Mouse (Mus musculus): Measurements from ENCODE around the gene 2310009B15Rik.
"Not testable (repeated sequence)": the region's sequence is repeated elsewhere in the genome, so short reads cannot be mapped to it uniquely, and the experiment has no call there.

The 2310009B15Rik gene

DNA sequence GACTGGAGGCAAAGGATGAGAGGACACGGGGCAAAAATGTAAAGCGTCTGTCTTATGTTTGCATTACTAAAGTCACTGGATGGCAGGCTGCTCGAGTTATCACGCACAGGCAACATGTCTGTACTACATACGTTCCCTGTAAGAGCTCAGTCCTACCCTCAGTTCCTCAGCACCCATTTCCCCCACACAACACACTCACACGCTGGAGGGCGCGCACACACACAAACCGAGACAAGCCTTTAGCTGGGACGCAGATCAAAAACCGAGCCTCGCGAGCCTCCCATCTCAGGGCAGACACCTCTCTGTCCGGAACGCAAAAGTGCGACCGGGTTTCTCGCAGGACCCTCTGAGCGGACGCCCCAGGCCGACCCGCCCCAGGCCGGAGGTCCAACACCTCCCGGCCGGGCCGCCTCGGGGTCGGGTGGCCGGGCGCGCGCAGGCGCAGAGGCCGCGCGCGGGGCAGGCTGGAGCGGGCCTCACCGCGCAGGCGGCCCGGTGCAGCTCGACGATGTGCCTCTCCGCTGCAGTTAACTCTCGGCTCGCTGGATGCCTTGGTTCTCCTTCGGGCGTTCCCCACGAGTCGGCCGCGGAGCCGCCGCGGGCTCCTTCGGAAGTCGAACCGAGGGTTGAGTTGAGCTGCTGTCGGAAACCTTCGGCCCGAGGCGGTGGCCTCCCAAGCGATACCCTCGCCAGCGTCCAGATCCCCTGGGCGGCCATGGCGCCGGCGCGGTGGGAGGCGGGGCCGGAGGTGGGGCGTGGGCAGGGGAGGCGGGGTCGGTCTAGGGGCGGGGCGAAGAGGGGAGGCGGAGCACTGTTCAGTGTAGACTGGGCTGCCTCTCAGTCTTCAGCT, at the start of gene 2310009B15Rik:
2310009B15Rik (minus strand) TSS at position 752 of the 850 bp plus-strand sequence.
- not testable (repeated sequence) for DNase-seq (ENCODE audit: extremely low read depth, low read depth, low spot score)

DNA sequence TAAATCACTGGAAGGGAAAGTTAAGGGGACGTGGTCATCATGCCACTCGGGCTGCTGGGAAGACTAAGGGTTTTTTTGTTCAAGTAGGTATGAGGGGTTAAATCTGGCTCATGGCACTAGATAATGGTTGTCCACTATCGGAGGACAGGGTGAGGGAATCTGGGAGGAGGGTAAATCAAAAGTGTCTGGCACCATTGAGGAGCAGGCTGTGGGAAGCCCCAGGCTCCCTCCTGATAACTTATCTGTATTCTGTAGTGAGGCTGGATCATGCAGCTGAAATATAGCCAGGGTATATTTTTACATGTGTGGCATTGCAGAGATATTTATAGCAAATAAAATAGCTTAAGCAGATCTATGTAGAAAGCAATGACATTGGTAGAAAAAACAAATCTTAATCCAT, 49.6 kb upstream of the 2310009B15Rik start:
- no peak for DNase-seq (ENCODE audit: extremely low read depth, low read depth, low spot score)

DNA sequence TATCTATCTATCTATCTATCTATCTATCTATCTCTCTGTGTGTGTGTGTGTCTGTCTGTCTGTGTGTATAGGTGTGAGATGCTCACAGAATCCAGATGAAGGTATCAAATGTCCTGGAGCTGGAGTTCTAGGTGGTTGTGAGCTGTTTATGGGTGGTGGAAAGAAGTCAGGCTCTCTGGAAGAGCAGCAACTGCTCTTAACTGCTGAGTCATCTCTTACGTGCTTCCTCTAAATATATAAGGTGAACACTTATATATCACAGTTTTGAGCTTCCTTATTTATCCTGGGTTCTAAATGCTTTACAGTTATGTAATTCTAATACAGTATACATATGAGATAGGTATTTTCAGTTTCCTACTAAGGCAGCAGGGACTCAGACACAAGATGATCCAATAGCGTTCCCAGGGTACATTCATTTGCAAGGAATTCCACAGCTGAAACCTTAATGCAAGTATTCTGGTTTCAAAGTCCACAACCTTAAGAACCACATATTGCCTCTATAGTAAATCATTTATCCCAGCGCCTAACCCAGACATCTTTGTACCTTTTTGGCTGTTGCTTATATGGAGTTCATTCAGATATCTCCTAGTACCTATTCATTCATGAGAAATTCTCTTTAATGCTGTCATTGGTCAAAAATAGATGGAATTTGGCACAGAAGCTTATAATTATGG, 48.6 kb upstream of the 2310009B15Rik start:
- DNase-seq (ENCODE audit: extremely low read depth, low read depth, low spot score): no peak

DNA sequence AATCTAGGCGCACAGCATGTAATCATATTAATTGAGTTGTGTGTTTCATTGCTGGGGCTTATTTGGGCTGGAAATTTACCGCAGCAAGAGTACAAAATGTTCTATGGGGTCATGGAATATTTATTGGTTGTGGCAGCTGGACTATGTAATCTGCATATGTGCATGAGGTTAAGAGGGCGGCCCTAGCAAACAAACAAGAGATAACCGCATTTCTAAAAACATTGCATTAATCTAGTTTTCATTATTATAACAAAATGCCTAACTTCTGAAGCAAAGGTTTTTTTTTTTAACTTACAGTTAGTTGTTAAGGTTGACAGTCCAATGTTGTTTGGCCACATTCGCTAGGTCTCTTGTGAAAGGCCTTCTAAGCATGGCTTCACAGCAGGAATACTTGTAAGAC, 47.2 kb upstream of the 2310009B15Rik start:
- no peak for DNase-seq (ENCODE audit: extremely low read depth, low read depth, low spot score)

DNA sequence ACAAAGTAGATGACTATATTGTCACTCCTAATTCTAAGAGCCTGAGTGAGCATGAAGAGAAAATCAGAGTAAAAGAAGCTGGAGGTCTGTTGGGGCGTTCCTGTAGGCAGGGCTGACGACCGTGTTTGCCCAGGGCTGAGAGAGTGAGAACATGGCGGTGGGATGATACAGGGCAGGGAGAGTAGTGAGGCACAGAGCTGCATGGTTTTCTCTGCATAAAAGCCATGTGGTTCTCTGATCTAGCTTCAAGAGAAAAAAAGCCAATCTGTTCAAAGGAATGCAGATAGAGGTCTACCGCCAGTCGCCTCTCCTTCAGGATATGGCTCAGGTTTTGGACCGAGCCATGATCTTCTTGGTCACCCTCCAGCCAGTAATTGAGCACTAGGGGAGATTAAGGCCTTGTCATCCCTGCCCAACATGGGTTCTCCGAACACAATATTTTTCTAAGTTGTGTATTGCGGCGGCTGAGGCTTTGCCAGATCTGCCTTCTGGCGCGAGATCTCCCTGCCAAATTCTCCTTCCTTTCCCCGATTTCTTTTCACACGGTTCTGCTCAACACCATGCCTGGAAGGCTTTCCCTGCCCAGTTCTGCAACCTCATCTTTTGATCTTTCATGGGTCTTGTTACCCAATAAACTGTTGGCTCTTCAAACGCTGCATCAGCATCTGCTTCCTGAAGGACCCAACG, 44.9 kb upstream of the 2310009B15Rik start:
- DNase-seq (ENCODE audit: extremely low read depth, low read depth, low spot score): peak; percentile 54

DNA sequence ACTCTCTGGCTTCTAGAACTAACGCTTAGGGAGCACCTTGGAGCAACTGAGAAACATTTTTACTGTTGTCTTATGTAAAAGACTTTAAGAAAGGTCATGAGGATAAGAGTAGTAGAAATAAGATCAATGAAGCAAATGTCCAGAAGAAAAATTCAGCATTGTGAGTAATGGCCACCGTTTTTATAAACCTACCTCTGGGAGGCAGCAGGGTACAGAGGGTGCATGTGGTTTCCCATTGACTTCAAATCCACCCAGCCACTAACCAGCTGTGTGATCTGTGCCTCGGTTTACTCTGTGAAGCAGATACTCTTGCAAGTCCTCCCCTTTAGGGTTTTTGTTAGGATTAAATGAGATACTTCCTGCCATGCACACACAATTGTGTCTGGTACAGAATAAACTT, 39.4 kb upstream of the 2310009B15Rik start:
- no peak for DNase-seq (ENCODE audit: extremely low read depth, low read depth, low spot score)

DNA sequence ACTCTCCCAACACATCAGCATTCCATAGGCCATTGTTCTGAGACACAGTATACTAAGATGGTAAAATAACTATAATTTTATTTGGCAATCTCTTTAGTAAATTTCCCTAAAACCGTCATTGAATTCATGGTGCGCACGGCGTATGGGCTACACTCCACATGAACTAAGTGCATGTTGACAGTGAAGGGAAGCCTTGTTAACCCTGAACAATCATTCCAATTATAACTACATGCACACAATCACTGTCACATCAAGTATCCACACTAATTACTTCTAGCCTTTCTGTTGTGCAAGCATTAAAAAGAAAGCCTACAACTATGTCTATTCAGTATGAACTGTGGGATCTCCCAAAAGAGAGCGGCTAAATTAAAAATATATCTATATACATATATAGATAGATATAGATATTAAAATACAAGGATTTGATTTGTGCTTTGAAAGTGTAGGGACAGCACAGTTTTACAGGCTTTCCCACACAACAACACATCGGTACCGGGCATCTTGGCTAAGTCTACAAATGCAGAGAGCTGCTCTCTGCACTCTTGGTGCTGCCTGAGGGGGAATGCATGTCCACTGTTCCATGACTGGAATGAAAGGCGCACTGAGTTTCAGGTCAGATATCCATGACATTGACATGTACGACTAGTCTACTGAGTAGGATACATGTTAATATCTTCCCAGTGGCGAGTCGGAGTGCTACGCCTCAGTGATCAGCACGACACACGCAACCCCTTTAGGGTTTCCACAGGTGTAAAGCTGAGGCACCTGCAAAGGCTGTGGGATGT, 21.0 kb upstream of the 2310009B15Rik start:
- DNase-seq (ENCODE audit: extremely low read depth, low read depth, low spot score): no peak

DNA sequence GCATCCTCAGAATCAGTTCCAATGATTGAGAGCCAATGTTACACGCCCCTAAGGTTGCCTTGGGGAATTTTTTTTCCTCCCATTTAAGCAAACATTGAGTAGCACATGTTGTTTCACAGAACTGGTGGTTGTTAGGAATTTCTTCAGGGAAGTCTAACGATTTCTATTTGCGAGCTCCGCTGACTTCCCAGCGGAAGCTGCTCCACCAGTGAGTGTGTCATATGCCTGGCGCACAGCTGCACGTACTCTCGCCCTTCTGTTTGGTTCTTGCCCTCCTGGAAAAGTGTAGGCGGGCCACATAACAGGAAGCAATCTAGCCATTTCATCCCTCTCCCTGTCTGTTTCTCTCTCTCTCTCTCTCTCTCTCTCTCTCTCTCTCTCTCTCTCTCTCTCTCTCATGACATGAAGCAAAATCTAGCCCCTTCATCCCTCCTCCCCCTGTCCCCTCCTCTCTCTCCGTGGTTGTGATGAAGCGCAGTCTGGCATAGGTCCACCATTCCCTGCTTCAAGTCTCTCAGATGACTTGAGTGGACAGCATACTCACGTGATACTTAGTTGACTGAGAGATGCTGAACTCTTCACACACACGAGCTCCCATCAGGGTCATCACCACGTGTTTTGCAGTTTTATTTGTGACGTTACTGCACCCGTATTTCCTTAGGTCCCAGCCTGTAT, 19.9 kb upstream of the 2310009B15Rik start:
- DNase-seq (ENCODE audit: extremely low read depth, low read depth, low spot score): no peak

DNA sequence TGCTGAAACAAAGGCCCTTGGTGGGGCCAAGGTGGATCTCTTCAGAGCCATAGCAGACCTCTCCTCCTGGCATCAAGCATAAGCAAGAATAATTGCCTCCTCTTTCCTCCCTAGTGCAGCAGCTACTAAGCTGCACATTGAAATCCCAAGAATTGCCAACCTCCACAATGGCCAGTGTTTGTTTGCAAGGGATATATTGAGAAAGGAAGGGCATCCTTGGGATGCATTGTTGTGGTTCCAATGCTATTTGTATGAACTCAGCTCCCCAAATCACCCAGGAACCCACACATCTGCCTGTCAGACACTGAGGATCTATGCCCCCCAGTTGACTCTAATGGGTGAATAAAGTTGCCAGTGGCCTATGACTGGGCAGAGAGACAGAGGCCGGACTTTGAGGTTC, 5.8 kb downstream of the 2310009B15Rik start:
- DNase-seq (ENCODE audit: extremely low read depth, low read depth, low spot score): no peak

DNA sequence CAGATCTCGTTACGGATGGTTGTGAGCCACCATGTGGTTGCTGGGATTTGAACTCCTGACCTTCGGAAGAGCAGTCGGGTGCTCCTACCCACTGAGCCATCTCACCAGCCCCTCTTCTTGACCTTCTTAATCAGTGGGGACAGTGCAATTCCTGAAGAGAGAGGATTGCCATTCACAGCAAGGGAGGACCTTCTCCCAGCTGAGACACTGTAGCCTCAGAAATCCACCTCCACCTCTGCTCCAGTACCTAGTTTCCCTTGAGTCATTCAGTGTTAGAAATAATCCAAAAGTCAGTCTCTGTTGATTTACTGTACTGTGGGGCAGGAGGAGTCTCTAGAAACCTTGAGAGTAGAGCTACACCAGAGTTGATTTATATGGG, 6.5 kb downstream of the 2310009B15Rik start:
- no peak for DNase-seq (ENCODE audit: extremely low read depth, low read depth, low spot score)

DNA sequence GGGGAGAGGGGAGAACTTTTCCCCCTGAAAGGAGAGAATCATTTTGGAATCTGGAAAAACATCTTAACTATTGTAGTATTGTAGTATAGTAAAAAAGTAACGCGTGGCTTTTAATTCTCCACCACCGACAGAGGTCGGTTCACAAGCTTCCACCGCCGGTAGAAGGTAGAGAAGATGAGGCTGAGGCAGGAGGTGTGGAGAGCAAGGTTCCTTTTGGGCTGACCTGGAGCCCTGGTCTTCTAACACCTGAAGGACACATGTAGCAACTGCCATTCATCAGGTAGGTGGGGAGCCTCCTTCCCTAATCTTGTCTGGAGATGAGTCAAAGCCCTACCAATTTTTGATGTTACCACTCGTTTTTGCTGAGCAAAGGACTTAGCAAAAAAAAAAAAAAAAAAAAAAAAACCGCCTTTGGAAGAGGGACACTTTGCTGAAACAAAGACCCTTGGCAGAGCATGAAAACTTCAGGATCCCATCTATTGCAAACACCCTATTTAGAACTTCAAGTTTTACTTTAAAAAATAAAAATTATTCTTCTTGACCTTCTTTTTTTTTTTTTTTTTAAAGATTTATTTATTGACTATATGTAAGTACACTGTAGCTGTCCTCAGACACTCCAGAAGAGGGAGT, 7.0 kb downstream of the 2310009B15Rik start:
- no peak for DNase-seq (ENCODE audit: extremely low read depth, low read depth, low spot score)

DNA sequence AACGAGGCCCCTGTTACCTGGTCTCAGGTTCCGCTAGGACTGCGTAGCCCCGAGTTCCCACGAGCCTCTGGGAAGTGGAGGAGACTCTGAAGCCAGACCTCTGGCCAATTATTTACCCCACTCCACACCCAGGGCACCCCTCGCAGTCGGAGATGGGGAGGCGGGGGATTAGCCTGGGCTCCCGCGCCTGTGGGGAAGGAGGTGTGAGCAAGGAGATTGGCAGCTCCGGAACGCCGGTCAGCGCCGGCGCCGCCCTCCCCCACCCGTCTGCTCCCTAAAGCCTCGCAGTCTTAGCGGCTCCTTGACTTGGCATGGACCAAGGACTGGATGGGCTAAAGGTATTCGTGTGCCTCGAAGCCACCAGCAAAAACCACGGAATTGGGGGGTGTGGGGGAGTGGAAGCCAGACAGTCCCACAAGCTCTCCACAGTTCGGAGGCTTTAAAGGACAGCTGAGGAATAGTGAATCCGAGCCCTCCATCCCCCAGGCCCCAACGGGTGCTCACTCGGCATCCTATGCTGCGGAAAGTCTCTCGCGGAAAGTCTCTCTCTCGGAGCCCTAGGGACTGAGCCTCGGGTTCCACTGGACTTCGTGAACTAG, 8.0 kb downstream of the 2310009B15Rik start, which contains the start of gene Lhx9:
Lhx9 (minus strand) TSS at position 67 of the 599 bp plus-strand sequence.
- DNase-seq (ENCODE audit: extremely low read depth, low read depth, low spot score): no peak

DNA sequence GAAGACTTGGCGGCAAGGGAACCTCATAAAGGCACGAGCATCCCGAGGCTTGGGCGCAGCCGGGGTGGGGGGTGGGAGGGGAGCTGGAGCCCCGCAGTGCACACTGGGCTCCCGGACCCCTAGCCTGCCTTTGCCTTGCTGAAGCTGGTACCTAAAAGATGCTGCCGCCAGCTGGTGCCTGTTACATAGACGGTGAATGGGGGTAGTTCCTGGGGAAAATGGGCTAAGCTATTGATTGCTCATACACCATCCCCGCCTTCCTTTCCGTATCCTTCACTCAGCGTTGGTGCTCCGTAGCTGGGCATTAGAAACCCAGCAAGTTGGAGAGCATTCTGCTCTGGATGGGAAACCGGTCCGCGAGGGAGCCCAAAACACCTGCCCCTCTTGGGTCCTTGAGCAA, 8.6 kb downstream of the 2310009B15Rik start:
- no peak for DNase-seq (ENCODE audit: extremely low read depth, low read depth, low spot score)

DNA sequence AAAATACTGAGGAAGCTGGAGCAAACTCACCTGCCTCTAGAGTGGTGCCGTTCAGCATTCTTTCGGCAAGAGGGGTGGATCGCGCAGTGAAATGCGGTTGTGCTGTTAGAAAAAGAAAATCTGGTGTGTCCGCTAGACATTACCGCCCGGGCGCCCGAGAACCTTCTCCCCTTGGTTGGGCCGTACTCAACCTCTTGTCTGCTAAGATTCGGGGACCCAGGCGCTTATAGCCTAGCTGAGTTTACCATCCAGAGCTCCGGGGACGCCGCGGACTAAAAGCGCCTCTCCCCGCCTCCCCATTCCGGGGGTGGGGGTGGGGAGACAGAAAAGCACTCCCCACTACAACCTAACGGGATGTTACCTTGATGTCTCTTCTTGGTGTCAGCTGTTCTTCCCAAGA, 9.5 kb downstream of the 2310009B15Rik start:
- no peak for DNase-seq (ENCODE audit: extremely low read depth, low read depth, low spot score)

DNA sequence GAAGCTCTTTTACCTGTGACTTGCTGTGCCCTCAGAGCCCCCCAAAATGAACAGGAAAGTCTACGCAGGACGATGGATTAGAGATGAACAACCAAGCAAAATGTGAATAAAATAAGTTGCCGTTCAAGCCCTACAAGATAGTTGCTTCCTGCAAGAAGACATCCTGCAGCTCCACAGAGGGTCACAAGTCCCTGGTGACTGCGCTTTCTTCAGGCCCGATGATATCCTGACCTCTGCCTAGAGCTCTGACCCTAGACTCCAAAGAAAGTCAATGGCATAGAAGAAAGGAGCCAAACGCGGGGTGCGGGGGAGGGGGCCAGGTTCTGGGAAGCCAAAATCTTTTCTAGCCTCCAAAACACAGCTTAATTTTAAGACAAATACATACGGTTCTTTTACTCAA, 10.1 kb downstream of the 2310009B15Rik start:
- DNase-seq (ENCODE audit: extremely low read depth, low read depth, low spot score): no peak

DNA sequence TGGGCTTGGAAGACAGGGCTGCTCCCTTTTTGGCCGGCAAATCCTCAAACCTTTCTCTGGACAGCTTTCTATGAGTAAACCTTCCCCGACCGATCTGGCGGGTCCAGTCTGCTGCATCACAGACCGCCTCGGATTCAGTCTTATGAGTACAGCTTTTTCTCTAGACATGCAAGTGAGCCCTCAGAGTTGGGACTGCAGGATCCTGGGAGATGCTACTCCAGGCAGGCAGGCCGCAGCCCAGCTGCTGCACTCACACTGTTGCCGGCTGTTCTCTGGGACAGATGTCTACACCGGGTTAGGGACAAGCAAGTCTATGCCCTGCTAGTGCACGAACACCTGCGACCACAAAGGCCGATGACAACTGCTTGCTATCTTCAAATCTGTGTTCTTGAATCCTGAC, 10.5 kb downstream of the 2310009B15Rik start:
- DNase-seq (ENCODE audit: extremely low read depth, low read depth, low spot score): no peak

DNA sequence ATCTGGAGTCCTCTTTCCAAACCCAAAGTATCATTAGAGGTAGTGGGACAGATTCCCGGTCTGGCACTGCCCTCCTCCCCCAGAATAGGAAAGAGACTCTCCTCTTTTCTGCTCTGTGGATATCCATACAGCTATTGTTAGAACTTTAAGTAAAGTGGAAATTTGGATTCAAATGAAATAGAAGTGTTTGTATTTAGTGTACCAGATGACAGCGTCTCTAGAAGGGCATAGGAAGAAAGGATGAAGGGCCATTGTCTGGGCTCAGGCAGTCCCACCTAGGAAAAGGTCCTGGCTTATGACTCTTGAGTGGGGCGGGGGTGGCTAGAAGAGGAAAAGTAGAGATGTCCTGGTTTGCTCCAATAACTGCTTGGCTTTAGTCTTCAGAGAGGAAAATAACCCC, 11.2 kb downstream of the 2310009B15Rik start:
- DNase-seq (ENCODE audit: extremely low read depth, low read depth, low spot score): no peak

DNA sequence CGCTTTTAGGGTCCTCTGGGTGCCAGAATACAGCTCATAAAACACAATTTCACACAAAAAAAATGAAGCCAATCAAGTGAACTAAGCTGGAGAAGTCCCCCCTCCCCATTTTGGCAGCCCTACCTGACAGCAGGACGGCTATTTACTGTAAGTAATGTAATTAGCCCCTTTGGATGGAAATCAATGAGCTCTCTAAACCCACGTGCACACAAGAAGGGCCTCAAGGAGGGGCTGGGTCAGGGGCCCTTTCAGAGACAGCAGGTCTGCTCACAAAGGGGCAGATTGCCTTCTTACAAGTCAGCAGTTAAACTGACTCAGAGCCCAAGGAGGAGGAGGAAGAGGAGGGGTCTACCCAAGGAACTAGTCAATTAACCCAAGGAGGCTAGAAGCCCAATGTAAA, 12.5 kb downstream of the 2310009B15Rik start:
- no peak for DNase-seq (ENCODE audit: extremely low read depth, low read depth, low spot score)

DNA sequence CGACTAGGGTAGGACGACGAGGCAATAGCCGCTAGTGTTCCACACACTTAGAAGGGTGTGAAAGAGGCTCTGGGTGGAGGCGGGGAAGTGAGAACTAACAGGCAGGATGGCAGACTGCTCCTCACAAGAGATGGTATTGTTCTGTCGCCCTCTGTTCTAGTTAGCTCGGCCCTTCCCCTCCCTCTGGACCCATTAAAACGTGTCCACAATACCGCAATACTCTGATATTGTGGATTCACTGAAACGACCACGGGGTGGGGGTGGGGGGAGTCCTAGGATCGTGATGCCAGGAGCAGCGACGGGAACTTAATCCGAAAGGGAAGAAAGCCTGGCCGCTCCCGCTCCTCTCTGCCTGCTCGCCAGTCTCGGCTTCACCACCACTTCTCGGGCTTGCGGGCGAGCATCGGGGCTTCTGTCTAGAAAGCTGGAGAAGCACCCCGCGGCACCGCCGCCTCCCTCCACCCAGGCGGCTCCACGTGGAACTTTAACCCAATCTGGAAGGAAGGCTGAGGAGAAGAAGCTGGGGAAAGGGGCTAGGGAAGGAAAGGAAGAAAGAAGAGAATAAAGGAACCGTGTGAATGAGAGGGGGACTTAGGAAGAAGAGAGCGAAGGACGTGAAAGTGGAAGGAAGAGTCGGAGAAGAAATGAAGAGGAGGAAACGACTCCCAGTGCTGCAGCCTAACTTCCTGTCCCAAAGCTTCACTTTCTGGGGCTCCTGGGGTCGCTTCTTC, 13.1 kb downstream of the 2310009B15Rik start:
- DNase-seq (ENCODE audit: extremely low read depth, low read depth, low spot score): no peak
